Mouse (Mus musculus): Measurements from ENCODE around the gene Gm20812. TPM values are rescaled to one million over a fixed set of nuclear protein-coding genes. Genes with fewer than 3 reads are reported as not detected.
"Not testable (repeated sequence)": the region's sequence is repeated elsewhere in the genome, so short reads cannot be mapped to it uniquely, and the experiment has no call there.

The Gm20812 gene
- polyA plus RNA-seq (2015; fragmentation: Nextera tagmentation; extraction: Ambion mirVana): not detected in 2 replicates

DNA sequence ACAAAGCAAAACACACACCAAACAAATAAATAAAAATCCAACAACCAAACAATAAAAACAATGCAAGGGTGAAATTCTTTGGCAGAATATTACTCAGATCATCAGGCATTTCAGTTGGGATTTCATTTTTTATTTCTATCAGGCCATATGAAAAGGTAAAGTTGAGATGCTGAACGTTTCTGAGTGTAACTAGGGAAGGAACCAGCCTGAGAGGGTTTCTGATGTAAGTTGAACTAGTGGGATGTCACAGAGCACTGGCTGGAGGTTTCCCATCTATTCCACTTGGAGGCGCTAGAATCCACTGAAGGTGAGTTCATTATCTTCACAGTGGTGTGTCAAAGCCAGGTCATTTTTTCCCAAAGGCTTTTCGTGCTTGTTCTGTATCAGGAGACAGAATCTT lies at the start of gene Gm20812:
TSS of gene Gm20812 (plus strand) at position 301 of the 400 bp plus-strand sequence.
- WGBS: no CpG with 5 or more reads among the region's 3 CpGs
- not testable (repeated sequence) for ATAC-seq; H3K4me2 ChIP-seq (replicated peaks)

More for the DNA sequence above, at the start of gene Gm20812:
- H3K27me3 ChIP-seq (replicated peaks); H3K36me3 ChIP-seq; H3K27ac ChIP-seq; H3K9ac ChIP-seq; H3K4me1 ChIP-seq (replicated peaks); H3K4me3 ChIP-seq (replicated peaks); H3K9me3 ChIP-seq: not testable (repeated sequence)

Other genes starting within 250 kb of the Gm20812 start
- gene Gm29554, start 108.0 kb upstream of the Gm20812 start, polyA plus RNA-seq (2015; fragmentation: Nextera tagmentation; extraction: Ambion mirVana): not detected in 2 replicates